Mouse (Mus musculus) spleen, postnatal 14 days (tissue): ENCODE data around the gene Ptpn1.

Source experiments
- DNase-seq, 2 experiments: peaks; one replicate each; pipeline ENCODE4 v3.0.0; 2021 to 2022; ENCODE audit warnings: low spot score in 2 of 2

Gene Ptpn1

DNA sequence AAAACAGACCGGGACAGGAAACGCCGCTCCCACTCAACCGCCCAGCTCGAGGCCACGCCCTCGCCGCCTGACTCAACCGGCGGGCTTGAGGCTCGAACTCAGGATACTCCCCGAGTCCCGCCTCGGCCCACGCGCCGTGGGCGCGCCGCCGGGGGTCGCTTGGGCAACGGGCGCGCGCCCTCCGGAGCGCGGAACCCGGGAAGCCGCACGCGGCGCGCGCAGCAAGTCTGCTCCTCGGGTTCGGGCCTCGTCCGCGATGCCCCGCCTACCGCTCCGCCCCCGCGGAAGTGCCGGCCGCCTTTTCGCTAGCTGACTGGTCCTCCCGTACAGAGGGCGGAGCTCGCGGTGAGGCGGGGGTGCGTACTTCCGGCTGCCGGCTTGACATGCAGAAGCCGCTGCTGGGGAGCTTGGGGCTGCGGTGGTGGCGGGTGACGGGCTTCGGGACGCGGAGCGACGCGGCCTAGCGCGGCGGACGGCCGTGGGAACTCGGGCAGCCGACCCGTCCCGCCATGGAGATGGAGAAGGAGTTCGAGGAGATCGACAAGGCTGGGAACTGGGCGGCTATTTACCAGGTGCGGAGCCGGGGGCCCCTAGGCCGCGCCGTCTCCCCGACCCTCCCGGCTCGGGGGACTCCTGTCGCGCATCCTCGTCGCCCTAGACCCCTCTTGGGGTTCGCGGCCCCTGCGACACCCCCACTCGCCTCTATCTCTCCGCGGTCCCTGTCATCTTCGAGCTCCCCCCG is at the start of gene Ptpn1:
Gene Ptpn1 (plus strand): TSS at position 73 of the 742 bp plus-strand sequence.
- peak; percentile 95 to 97 for DNase-seq

DNA sequence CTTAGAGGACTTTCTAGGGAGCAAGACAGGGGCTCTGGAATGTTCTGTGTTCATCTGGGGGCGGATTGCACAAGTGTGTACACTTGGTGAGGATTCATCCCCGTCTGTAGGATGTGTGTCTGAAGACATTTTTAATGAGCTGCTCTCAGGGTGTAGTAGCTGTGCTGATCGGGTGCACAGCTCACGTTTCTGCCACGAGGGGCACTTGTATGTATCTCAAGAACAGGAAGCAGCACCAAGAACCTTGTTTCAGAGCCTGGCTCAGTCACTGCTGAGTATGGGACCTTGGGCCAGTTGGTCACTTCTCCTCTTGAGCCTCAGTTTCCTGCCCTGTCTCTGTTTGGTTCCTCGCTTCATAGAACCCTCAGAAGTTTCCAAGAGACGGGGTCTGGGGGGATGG is 45.4 kb upstream of the Ptpn1 start:
- DNase-seq: no peak

DNA sequence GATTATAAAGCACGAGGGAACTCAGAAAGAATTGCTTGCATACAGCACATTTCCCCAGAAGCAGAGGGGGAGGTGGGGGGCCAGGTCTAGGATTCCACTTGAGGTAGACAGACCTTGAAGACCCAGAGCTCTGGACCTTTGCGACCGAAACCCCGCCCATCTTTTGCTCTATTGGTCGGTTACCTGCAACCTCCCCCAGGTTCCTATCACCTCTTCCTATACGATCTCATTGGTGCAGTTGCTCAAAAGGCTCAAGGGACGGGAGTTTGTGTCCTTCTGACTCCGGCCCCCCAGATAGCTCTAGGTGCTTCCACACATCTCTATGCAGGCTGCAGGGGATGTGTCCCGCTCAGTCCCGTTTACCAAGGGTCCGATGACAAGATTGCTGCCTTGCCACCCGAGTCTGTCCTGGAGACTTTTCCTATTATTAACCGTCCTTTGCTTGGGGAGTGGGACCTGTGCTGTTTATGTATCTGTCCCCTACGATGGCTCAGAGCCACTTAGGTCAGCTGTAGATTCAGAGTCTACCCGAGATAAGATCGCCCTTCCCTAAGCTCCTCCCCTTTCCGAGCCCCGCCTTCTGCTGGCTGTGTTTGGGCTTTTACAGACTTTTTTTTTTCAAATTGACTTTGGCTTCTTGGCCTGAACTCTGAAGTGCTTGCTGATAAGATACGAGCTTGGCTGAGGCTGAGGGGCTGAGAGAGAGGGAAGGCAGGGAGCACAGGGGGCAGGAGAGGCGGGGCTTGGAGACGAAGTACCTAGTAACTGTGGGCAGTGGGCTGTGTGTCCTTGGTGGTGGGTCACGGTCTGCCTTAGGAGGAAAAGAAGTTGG is 44.1 kb upstream of the Ptpn1 start:
- peak in 1 of 2 experiments; percentile 19 for DNase-seq

DNA sequence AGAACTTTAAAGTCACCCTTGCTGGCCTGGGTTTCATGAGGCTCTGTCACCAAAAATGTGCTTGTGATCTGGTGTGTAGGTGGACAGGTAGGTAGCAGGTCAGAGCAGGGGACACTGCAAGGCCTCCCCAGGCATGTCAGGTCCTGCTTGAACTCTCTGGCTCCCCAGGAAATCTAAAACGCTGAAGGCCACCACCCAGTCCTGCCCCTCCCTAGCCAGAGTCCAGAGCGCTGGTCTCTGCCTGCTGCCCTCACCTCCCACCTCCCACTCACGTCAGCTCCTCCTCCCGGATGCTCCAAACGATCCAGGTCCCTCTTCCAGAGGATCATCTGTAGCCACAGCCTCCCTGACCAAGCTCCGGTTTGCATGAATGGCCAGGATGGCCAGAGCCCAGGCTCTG is 43.0 kb upstream of the Ptpn1 start:
- no peak for DNase-seq

DNA sequence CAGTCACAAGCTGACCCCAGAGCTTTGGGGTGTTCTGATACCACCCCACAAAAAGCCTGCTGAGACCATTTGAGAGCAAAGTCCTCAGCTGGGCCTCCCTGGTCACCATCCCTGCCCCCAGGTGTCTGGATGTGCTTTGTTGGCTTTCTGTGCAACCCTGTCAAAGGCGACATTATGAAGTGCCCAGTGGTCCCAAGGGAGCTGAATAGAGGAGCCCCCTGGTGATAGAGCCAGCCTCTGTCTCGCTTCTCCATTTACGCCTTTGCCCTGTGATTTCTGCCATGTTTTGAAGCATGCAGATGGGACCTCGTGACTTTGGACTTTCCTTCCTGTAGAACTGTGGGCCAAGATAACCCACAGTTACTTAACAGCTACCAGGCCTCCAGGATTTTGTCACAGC is 42.0 kb upstream of the Ptpn1 start:
- DNase-seq: no peak

DNA sequence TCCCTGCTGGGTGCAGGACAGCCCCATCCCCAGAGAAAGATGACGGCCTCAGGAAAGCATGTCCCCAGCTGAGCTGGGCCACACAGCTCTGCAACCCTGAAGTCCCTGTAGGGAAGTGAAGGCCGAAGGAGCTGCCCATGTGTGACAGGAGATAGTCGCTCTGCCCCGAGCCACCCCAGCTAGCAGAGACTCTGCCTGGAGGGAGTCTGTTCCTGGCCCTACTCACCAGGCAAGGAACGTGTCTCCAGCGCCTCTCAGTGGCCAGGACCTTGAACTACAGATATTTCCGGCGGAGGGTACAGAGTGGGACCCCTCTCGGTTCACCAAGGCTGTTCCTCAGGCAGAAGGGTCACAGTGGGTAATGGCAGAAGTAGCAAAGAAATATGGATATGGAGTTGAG is 39.9 kb upstream of the Ptpn1 start:
- DNase-seq: peak; percentile 28 to 56

DNA sequence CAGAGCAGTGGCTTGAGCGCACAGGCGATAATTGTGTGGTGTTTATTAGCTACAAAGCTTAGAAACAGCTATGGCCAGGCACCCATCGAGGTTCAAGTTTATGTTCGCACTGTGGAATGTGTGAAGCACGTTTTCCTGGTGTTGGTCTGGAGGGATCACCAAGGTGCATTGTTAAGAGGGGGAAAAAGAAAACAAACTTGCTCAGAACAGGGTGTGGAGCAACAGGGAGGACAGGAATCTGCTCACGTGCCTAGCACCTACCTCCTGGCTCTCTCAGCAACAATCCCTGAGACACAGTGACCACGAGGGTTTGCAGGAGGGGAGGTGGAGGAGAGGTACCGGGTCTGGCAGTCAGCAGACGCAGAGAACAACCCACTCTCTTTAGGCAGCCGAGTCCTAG is 38.2 kb upstream of the Ptpn1 start:
- no peak for DNase-seq

DNA sequence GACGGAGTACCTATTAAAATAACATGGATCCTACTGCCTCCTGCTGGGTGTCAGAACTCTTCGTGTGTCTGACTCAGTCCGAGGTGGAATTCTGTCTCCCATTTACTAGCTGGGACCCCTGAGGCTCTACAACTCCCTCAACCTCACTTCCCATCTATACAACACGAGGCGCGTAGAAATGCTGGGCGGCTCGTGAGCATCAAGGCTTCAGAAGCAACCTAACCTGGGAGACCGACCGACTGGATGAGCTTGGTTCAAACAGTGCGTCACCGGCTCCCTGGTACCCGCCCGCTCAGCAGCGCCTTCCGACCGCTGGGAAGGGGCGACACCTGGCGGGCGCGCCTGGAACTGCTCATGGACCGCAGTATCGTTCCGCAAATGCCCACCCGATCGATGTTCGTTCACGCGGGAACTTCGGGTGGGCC is 36.9 kb upstream of the Ptpn1 start:
- peak; percentile 65 to 81 for DNase-seq

DNA sequence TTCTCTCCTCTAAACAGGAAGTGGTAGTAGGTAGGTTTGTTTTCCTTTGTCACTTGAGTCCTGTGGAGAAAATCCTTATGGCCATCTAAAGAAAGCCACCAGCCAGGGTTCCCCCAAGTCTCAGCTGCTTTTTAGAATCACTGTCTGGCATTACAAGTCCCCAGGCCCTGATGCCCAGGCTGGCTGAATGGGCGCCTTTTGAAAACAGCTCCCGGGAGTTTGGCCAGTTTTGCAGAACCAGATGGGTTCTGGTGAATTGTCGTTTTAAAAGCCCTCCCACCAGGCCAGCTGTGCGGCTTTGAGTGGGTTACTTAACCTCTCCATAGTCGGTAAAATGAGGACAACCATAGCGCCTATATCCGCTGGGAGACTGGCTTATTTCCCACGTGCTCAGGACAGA is 34.0 kb upstream of the Ptpn1 start:
- no peak for DNase-seq

DNA sequence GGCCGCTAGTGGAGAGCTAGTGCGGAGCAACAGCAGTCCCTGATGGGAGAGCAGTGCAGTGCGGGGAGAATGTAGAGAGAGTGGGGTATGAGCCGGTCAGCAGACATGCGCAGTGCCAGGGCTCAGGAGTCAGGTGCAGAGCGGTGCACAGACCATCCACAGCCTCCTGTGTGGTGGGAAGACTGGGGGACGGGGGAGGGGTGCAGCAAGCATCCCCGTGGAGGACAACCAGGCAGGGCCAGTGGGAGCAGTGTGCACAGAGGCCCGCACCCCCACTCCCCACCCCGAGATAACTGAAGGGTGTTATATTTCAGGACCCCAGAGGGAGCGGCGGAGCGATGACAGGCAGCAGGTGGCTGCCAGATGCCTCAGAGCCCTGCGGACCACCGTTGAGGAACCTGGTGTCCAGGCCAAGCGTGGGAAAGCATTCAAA is 31.9 kb upstream of the Ptpn1 start:
- no peak for DNase-seq

DNA sequence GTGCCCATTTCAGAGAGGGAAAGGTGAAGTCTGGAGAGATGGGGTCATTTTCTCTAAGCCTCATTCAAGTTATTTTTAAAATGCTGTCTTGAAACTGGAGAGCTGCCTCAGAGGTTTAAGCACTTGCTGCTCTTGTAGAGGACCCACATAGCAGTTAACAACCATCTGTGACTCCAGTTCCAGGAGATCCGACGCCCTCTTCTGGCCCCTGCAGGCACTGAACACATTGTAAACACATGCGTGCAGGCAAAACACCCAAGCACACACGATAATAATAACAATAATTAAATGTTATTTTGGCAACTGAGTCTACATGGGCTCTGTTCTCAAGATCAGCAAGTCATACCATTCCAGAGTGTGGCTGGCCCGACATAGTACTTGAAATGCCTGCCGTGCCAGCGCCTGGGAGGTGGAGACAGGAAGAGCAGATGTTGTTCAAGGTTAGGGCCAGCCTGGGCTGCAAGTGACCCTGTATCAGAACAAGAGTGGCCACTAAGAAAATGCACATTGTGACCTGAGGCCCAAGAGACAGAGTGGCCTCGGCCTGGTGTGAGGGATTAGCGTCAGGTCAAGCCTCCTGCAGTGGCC is 29.6 kb upstream of the Ptpn1 start:
- no peak for DNase-seq

DNA sequence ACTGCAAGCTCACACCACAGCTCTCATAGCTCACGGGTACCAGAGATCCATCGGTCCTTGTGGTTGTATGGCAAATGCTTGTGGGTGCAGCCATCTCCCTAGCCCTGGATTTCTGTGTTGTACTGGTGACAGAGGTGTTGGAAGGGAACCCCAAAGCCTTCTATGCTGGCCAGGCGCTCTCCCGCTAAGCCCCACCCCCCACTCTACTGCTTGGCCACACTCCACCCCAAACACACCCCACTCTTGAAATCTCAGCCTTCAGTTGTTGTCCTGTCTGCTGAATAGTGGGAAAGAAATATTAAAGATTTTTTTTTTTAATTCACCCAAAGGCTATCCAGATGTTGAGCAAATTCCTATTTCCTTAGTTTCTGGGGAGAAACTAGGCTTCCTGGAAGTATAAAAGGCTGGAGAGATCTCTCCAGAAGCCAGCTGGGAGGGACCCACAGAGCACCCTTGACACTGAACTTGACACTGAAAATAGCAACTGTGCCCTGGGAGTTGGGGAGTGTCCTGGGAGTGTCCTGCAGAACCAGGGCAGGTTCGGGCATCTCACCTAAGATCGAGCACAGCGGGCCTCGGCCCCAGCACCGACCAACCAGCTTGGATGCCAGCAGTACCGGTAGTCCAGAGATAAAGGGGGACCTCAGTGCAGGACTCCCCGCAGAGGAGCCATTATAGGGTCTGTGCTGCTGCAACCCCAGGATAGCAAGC is 28.5 kb upstream of the Ptpn1 start:
- DNase-seq: no peak

DNA sequence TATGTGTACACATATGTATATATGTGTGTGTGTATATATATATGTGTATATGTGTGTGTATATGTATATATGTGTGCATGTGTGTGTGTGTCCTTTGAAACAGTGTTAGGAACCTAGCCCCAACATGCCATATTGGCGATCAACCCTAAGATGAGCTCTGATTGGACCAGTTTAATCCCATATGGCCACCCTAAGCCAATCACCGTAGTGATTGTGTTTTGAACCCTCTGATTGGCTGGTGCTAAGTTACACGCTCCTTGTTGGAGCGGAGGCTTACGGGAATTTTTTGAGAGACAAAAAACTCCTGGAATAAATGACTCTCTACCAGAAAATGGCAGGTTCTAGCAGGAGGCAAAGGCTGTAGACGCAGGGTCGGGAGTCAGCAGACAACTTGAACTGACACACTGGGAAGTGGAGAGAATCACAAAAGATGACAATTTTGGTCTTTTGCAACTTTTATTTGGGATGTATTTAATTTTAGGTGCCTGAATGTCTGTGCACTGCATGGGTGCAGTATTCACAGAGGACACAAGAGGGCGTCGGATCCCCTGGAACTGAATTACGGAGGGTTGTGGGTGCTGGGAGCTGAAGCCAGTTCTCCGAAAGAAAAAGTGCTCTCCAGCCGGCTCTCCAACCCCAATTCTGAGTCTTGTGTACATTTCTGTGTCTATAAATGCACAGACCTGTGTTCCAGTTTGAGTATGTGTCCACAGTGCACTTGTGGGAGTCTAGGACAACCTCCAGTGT is 27.1 kb upstream of the Ptpn1 start:
- DNase-seq: no peak

DNA sequence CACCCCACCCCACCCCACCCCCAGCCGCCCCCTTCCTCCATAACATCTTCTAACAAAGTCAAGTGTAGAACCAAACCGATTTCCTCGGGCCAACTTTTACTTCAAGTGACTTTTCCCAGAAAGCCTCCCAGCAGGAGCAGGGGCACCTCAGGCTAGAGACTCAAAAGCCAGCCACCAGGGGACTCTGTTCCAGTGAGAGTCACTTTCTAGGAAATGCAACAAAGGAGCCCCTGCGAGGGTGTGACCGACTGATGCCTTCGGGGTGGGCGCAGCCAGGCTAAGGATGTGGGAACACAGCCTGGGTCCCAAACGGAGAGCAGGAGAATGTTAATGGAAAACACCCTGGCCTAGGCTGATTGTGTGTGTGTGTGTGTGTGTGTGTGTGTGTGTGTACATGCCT is 26.3 kb upstream of the Ptpn1 start:
- no peak for DNase-seq

DNA sequence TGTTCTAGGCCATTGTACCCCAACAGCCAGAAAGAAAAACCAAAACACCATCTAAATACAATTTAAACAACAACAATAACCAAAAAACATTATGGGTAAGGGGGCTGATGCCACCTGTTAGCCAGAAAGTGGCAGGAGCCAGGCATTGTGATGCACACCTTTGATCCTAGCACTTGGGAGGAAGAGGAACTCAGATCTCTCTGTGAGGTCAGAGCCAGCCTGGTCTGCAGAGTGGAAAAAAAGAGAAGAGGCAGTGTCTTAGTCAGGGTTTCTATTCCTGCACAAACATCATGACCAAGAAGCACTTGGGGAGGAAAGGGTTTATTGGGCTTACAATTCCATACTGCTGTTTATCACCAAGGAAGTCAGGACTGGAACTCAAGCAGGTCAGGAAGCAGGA is 25.1 kb upstream of the Ptpn1 start:
- DNase-seq: no peak

DNA sequence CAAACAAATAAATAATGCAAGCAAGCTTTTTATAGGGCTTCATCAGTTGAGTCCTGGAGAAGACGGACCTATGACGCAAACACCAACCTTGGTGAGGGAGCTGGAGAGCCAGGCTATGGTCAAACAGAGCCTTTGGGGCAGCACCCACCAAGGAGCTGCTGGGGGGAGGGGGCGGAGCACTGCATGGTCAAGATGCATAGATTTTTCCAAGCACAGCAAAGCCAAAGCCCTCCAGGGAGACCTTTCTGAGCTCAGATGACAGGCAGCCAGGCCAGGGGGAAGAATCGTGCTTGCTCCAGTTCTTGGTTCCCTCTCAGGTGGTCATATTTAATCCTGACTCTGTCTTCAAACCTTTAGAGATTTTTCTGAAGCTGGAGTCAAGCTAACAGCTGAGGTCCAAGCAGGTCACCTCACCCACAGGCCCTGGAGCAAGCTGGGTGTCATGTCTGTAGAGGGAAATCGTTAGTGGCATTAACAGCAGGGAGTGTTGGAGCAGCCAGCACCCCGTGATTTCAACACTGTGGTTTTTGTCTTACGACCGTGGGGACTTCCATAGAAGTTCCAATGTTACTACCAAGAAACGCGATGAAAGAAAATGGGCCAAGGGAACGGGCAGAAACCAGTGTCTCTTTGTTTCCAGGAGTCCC is 22.2 kb upstream of the Ptpn1 start:
- no peak for DNase-seq

DNA sequence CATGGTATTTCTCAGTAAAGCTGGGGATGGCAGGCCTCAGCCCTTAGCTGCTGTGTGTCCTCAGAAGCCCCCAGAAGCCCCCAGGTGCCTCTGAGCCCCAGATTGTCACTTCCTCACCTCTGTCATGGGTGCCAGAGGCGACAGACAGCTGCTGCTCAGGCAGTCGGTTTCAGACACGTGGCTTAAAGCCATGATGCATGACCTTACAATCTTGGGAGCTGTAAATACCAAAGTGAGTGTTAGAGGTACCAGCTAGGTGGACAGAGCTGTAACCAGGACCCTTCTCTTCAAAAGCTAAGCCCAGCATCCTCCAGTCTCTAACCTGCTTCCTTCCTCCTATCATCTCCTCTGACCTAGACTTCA is 21.7 kb upstream of the Ptpn1 start:
- DNase-seq: no peak

DNA sequence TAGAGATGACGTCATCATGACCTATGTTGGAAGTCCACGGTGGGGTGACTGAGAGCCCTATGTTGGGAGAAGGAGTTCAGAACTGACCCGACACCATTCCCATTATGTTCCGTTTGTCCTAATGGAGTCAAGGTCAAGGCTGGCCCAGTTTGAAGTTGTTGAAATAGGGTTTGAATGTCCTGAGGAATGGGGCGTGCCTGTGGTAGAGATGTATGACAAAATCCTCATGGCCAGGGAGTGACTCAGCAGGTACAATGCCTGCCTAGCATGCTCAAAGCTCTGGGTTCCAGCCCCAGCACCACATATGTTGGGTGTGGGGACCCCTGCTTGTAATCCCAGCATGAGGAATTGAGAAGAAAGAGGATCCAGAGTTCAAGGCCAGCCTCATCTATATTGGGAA is 20.3 kb upstream of the Ptpn1 start:
- no peak for DNase-seq

DNA sequence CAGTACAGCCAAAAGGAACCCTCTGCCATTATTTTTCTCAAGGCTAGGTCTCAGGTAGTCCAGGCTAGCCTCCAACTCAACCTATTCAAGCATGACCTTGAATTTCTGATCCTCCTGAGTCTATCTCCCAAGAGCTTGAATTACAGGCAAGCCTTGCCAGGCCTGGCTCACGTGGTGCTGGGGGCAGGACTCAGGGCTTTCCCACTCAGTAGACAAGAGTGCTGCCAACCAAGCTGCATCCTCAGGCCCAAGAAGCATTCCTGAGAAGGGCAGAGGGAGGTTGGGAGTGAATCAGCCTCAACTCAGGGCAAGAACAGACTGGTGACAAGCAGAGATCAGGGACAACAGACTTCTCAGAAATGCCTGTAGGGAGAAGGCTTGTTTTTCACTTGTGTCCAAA is 12.8 kb upstream of the Ptpn1 start:
- no peak for DNase-seq

DNA sequence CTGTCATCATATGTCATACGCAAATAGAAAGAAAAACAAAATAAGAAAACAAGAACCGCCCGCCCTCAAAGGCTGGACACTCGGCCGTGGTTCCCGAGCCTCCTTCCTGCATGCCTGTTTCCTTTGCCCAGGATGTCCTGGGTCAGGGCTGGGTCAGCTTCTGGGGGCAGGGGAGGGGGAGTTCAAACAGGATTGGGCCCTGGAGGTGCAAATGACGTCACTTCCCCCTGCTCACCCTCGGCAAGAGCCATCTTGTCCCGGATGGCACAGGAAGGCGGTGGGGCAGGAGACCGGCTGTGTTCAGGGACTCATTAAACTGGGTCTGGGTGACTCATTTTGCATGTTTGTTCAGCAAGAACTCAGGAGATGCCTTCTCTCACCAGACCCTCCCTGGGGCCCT is 11.8 kb upstream of the Ptpn1 start:
- no peak for DNase-seq

DNA sequence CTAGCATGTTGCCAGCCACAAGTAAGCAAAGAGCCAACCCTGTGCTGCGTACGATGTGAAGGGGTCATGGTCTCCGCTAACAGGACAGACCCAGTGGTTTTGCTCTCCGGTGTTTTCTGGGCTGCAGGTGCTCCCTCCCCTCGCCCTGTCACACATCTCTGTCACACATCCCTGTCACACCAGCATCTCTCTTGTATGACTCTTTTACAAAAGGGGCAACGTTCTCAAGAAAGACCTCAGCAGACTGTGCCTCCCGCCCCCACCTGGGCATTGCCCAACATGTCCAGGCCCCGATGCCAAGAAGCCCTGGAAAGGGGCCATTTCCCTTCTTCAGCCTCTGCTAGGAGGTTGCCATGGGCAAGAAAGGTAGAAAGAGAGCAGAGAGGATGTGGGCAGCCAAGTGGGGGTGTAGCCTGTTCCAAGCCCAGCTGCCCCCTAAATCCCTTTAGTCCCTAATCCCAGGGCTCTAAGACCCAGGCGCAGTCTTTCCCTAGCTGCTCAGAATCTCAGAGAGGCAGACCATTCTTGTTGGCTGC is 10.8 kb upstream of the Ptpn1 start:
- no peak for DNase-seq
